Mouse (Mus musculus): ENCODE measurements around the gene Defa30.
"Not testable (repeated sequence)": the region's sequence is repeated elsewhere in the genome, so short reads cannot be mapped to it uniquely, and the experiment has no call there.

The Defa30 gene

GRCm38 (mm10) chr8:21134342-21134741, at the start of gene Defa30:
Gene Defa30 (plus strand): TSS chr8:21134642.
- DNase-seq: not testable (repeated sequence)

- DNase-seq: no peak
Observed at GRCm38 (mm10) chr8:21093106-21093505, 41.3 kb upstream of the Defa30 start.

- DNase-seq: not testable (repeated sequence)
Observed at GRCm38 (mm10) chr8:21095950-21096349, 38.5 kb upstream of the Defa30 start, which contains the start of gene Gm14851. Gene Gm14851 (minus strand): TSS chr8:21096050.

- DNase-seq: not testable (repeated sequence)
Observed at GRCm38 (mm10) chr8:21161977-21162376, 27.5 kb downstream of the Defa30 start, which contains the start of gene Defa22. Gene Defa22 (plus strand): TSS chr8:21162277.
